Mouse (Mus musculus): ENCODE results near the gene Borcs5. TPM values are rescaled to one million over a fixed set of nuclear protein-coding genes. Genes with fewer than 3 reads are reported as not detected.

Borcs5 gene
- polyA plus RNA-seq, 1 experiment: 46.7 TPM

GRCm38 (mm10) chr6:134684354-134684915, 45.1 kb downstream of the Borcs5 start:
- H3K4me1 ChIP-seq (ENCODE audit: control insufficient read depth, insufficient read depth, low read length): no peaks in the 10 kb centered on the region
- TF ChIP-seq POLR2A (IDR thresholded peaks at IDR 0.05; ENCODE audit: extremely low read depth, insufficient read depth, low read length) (no peak), CTCF (IDR thresholded peaks at IDR 0.05; ENCODE audit: extremely low read depth, insufficient read depth, low read length) (no peak)
- no peak overlapping the region for H3K27ac ChIP-seq (ENCODE audit: insufficient read depth, low read length)
- no peak overlapping the region for H3K4me3 ChIP-seq (ENCODE audit: insufficient read depth, low read length)

- no peak overlapping the region for H3K27ac ChIP-seq (ENCODE audit: insufficient read depth, low read length)
- H3K4me1 ChIP-seq (ENCODE audit: control insufficient read depth, insufficient read depth, low read length): no peaks in the 10 kb centered on the region
- TF ChIP-seq CTCF (IDR thresholded peaks at IDR 0.05; ENCODE audit: extremely low read depth, insufficient read depth, low read length) (no peak), POLR2A (IDR thresholded peaks at IDR 0.05; ENCODE audit: extremely low read depth, insufficient read depth, low read length) (no peak)
- H3K4me3 ChIP-seq (ENCODE audit: insufficient read depth, low read length): no peak overlapping the region
These were observed 45.7 kb downstream of the Borcs5 start for GRCm38 (mm10) chr6:134685040-134685439.

GRCm38 (mm10) chr6:134685515-134685914, 46.2 kb downstream of the Borcs5 start:
- TF ChIP-seq CTCF (IDR thresholded peaks at IDR 0.05; ENCODE audit: extremely low read depth, insufficient read depth, low read length): no peak
- TF ChIP-seq POLR2A (IDR thresholded peaks at IDR 0.05; ENCODE audit: extremely low read depth, insufficient read depth, low read length): no peak
- no peak overlapping the region for H3K4me3 ChIP-seq (ENCODE audit: insufficient read depth, low read length)
- H3K27ac ChIP-seq (ENCODE audit: insufficient read depth, low read length): no peak overlapping the region

GRCm38 (mm10) chr6:134694498-134694897, 55.2 kb downstream of the Borcs5 start:
- no peak for TF ChIP-seq POLR2A (IDR thresholded peaks at IDR 0.05; ENCODE audit: extremely low read depth, insufficient read depth, low read length)
- no peak for TF ChIP-seq CTCF (IDR thresholded peaks at IDR 0.05; ENCODE audit: extremely low read depth, insufficient read depth, low read length)
- Histone ChIP-seq H3K27ac (ENCODE audit: insufficient read depth, low read length) (no peak overlapping the region), H3K4me1 (ENCODE audit: control insufficient read depth, insufficient read depth, low read length) (no peaks in the 10 kb centered on the region; the same call in 1 of the 2 replicates), H3K4me3 (ENCODE audit: insufficient read depth, low read length) (no peak overlapping the region)

More at GRCm38 (mm10) chr6:134685515-134685914, 46.2 kb downstream of the Borcs5 start:
- no peaks in the 10 kb centered on the region for H3K4me1 ChIP-seq (ENCODE audit: control insufficient read depth, insufficient read depth, low read length)

- no peak overlapping the region for H3K27ac ChIP-seq (ENCODE audit: insufficient read depth, low read length)
- H3K4me3 ChIP-seq (ENCODE audit: insufficient read depth, low read length): no peak overlapping the region
- H3K4me1 ChIP-seq (ENCODE audit: control insufficient read depth, insufficient read depth, low read length): no peaks in the 10 kb centered on the region; the same call in 1 of the 2 replicates
- TF ChIP-seq POLR2A (IDR thresholded peaks at IDR 0.05; ENCODE audit: extremely low read depth, insufficient read depth, low read length) (no peak), CTCF (IDR thresholded peaks at IDR 0.05; ENCODE audit: extremely low read depth, insufficient read depth, low read length) (no peak)
These were observed 55.7 kb downstream of the Borcs5 start for GRCm38 (mm10) chr6:134694988-134695387.

- Histone ChIP-seq H3K27ac (ENCODE audit: insufficient read depth, low read length) (no peak overlapping the region), H3K4me1 (ENCODE audit: control insufficient read depth, insufficient read depth, low read length) (peaks cover 2% of the 10 kb centered on the region), H3K4me3 (ENCODE audit: insufficient read depth, low read length) (no peak overlapping the region)
- no peak for TF ChIP-seq CTCF (IDR thresholded peaks at IDR 0.05; ENCODE audit: extremely low read depth, insufficient read depth, low read length)
These were observed 56.3 kb downstream of the Borcs5 start for GRCm38 (mm10) chr6:134695625-134696024.

GRCm38 (mm10) chr6:134696146-134696545, 56.8 kb downstream of the Borcs5 start:
- Histone ChIP-seq H3K27ac (ENCODE audit: insufficient read depth, low read length) (no peak overlapping the region), H3K4me1 (ENCODE audit: control insufficient read depth, insufficient read depth, low read length) (peaks cover 2% of the 10 kb centered on the region), H3K4me3 (ENCODE audit: insufficient read depth, low read length) (no peak overlapping the region)
- TF ChIP-seq POLR2A (IDR thresholded peaks at IDR 0.05; ENCODE audit: extremely low read depth, insufficient read depth, low read length) (no peak), CTCF (IDR thresholded peaks at IDR 0.05; ENCODE audit: extremely low read depth, insufficient read depth, low read length) (no peak)

- Histone ChIP-seq H3K27ac (ENCODE audit: insufficient read depth, low read length) (no peak overlapping the region), H3K4me3 (ENCODE audit: insufficient read depth, low read length) (no peak overlapping the region), H3K4me1 (ENCODE audit: control insufficient read depth, insufficient read depth, low read length) (peaks cover 2% of the 10 kb centered on the region)
- no peak for TF ChIP-seq POLR2A (IDR thresholded peaks at IDR 0.05; ENCODE audit: extremely low read depth, insufficient read depth, low read length)
- TF ChIP-seq CTCF (IDR thresholded peaks at IDR 0.05; ENCODE audit: extremely low read depth, insufficient read depth, low read length): no peak
These were observed 57.2 kb downstream of the Borcs5 start for GRCm38 (mm10) chr6:134696554-134696953.

GRCm38 (mm10) chr6:134698243-134698642, 58.9 kb downstream of the Borcs5 start:
- H3K27ac ChIP-seq (ENCODE audit: insufficient read depth, low read length): no peak overlapping the region
- peaks cover 2% of the 10 kb centered on the region for H3K4me1 ChIP-seq (ENCODE audit: control insufficient read depth, insufficient read depth, low read length)
- H3K4me3 ChIP-seq (ENCODE audit: insufficient read depth, low read length): no peak overlapping the region
- TF ChIP-seq CTCF (IDR thresholded peaks at IDR 0.05; ENCODE audit: extremely low read depth, insufficient read depth, low read length): no peak
- no peak for TF ChIP-seq POLR2A (IDR thresholded peaks at IDR 0.05; ENCODE audit: extremely low read depth, insufficient read depth, low read length)

GRCm38 (mm10) chr6:134700451-134701210, 61.3 kb downstream of the Borcs5 start:
- TF ChIP-seq POLR2A (IDR thresholded peaks at IDR 0.05; ENCODE audit: extremely low read depth, insufficient read depth, low read length): no peak
- no peak for TF ChIP-seq CTCF (IDR thresholded peaks at IDR 0.05; ENCODE audit: extremely low read depth, insufficient read depth, low read length)
- Histone ChIP-seq H3K27ac (ENCODE audit: insufficient read depth, low read length) (no peak overlapping the region), H3K4me1 (ENCODE audit: control insufficient read depth, insufficient read depth, low read length) (peaks cover 2% of the 10 kb centered on the region; the same call in 1 of the 2 replicates), H3K4me3 (ENCODE audit: insufficient read depth, low read length) (no peak overlapping the region)

Measured in cortical plate, adult 2 months (tissue).